Mouse (Mus musculus): ENCODE measurements around the gene Epb41l2. TPM values are rescaled to one million over a fixed set of nuclear protein-coding genes. Genes with fewer than 3 reads are reported as not detected.

Gene Epb41l2
- polyA plus RNA-seq, 1 experiment from 2014 or later, result 79.4 TPM

DNA sequence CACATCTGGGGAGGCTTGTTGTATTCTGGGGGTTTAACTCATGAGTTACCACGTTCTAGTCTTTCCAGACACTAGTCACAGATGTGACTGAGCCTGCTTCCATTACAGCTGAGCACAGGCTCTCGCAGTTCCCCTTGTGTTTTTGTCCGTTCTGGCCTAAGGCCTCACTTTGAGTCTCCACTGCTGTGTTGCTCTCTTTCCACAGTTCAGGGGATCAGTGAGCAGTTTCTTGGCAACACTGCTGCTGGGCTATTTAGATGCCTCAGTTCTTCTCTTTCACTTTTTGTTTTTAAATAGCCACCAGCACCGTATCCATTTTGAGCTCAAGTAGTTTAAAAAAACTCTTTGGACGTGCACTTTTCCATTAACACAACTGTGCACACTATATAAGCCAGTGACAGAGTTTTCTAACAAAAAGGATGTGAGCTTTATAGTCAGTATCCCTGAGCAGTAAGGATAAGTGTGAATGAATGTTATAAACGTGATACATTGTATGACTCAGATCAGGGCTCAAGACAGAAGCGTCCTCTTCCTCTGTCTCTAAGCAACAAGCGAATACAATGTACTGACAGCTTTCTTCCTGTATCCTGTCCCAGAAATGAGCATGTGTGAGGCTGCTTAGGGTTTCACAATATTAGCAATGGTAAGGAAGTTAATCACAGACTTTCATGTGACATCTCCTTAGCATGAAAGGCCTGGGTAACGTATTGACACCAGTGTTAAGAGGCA is 28.1 kb upstream of the Epb41l2 start:
- Histone ChIP-seq H3K27ac (no peak overlapping the region), H3K27me3 (ENCODE audit: low read depth, poor library complexity, severe bottlenecking) (no peaks in the 10 kb centered on the region), H3K36me3 (no peaks in the 10 kb centered on the region), H3K4me1 (no peaks in the 10 kb centered on the region), H3K4me3 (no peak overlapping the region), H3K9me3 (replicated peaks) (no peaks in the 10 kb centered on the region)
- WGBS, result 82% methylated on average over 9 of the region's 9 CpGs
- no peak for DNase-seq (ENCODE audit: low spot score)

DNA sequence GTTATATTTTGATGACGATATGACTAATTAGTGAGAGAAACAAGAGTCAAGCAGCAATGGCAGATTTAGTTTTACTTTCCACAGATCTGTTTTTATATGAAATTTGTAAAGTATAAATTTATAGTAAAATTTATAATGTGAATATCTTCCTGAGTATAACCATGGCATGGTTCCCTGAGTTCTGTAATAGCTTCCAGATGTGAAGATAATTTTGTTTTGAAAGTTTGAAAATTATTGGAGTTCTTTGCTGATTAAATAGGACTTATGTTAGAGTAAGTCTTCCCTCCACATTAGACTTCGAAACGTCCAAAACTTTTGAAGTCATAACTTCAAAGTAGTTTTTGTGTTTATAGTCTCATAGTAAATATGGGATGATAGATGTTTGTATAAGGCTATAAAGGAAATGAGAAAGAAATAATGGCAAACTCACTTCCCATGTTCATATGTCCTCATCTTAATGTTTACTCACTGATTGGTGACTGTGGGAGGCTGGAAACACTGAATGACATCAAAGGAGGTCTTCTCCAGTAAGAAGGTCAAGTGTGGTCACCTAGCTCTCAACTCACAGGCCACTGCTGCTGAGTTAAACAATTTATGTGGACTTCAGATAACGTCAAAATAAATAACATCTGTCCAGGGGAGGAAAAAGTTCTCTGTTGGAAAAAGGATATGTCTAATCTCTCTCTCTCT is 26.1 kb upstream of the Epb41l2 start:
- no peak for DNase-seq (ENCODE audit: low spot score)
- 75% methylated on average over 4 of the region's 4 CpGs for WGBS
- H3K27me3 ChIP-seq (ENCODE audit: low read depth, poor library complexity, severe bottlenecking), result no peaks in the 10 kb centered on the region
- no peak overlapping the region for H3K4me3 ChIP-seq
- no peaks in the 10 kb centered on the region for H3K9me3 ChIP-seq (replicated peaks)
- no peak overlapping the region for H3K27ac ChIP-seq
- H3K36me3 ChIP-seq, result no peaks in the 10 kb centered on the region
- no peaks in the 10 kb centered on the region for H3K4me1 ChIP-seq

DNA sequence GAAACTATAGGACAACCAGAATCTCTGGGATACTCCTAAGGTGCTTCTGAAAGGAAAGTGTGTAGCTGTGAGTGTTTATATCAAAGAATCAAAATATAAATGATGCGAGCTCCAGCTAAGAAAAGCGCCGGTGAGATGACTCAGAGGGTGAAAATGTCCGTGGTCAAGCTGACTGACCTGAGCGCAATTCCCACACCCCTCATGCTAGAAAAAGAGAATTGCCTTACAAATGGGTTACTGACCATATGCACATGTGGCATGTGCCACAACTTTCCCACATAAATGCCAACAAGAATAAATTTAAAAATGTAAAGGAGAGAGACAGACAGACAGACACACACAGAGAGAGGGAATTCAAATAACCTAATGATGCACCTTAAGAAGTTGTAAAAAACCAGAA is 18.9 kb upstream of the Epb41l2 start:
- WGBS, result 93% methylated on average over 5 of the region's 5 CpGs
- no peak for DNase-seq (ENCODE audit: low spot score)
- Histone ChIP-seq H3K4me1 (no peaks in the 10 kb centered on the region), H3K9me3 (replicated peaks) (no peaks in the 10 kb centered on the region), H3K27ac (no peak overlapping the region), H3K4me3 (no peak overlapping the region), H3K36me3 (no peaks in the 10 kb centered on the region), H3K27me3 (ENCODE audit: low read depth, poor library complexity, severe bottlenecking) (no peaks in the 10 kb centered on the region)

DNA sequence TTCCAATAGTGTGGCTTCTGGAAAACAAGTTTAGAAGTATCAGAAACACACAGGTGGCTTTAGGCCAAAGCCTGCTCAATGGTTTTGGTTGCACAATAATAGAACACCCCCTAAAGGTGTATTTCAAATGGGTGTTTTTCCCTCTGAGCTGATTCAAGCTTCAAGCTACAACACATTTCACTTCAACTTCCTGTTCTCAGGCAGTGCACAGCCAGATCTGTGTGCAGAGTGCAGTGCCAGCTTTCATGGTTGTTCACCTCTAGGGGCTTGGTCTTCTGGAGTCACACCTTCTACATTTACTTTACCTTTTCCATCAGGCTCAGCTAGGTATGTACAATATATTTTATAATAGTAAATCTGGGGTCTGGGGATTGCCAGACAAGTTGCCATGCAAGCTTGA is 16.8 kb upstream of the Epb41l2 start:
- Histone ChIP-seq H3K36me3 (no peaks in the 10 kb centered on the region), H3K27ac (no peak overlapping the region), H3K4me1 (no peaks in the 10 kb centered on the region), H3K27me3 (ENCODE audit: low read depth, poor library complexity, severe bottlenecking) (no peaks in the 10 kb centered on the region), H3K9me3 (replicated peaks) (no peaks in the 10 kb centered on the region), H3K4me3 (no peak overlapping the region)
- no peak for DNase-seq (ENCODE audit: low spot score)

DNA sequence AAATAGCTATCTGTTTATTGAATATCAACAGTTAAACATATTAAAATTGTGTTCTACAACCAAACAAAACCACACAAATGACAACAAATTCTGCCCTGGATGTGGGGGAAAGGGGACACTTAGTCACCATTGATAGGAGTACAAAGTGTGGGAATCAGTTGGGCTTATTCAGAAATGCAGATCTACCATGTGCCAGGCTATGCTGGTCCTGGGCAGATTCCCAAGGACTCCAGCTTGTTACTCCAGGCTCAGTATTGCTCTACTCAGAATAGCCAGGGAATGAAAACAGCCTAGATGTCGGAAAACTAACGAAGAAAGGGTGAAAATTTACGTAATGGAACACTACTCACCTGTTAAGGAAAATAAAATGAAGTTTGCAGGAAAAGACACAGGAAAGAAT is 5.7 kb upstream of the Epb41l2 start:
- H3K36me3 ChIP-seq, result no peaks in the 10 kb centered on the region
- 97% methylated on average over 3 of the region's 3 CpGs for WGBS
- H3K27me3 ChIP-seq (ENCODE audit: low read depth, poor library complexity, severe bottlenecking), result no peaks in the 10 kb centered on the region
- DNase-seq (ENCODE audit: low spot score), result no peak
- no peak overlapping the region for H3K4me3 ChIP-seq
- H3K27ac ChIP-seq, result no peak overlapping the region
- H3K9me3 ChIP-seq (replicated peaks), result no peaks in the 10 kb centered on the region
- H3K4me1 ChIP-seq, result peaks cover 20% of the 10 kb centered on the region

DNA sequence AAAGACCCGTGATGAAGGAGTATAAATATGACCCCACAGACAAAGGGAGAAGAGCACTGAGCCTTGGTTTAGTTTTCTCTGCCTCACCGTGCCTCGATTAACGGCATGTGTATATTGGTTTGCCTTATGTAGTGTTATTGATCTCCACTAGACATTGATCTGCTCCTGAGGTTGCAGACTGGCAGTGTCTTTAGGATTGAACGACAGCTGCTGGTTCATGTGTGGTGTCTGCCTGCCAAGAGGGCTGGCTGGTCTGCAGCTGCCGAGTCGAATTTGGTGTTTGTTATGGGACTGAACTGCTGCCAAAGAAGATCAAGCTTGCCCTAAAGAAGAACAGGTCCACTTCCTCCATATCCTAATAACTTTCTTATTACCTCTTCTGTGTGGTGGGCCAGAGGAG is 5.2 kb upstream of the Epb41l2 start:
- Histone ChIP-seq H3K9me3 (replicated peaks) (no peaks in the 10 kb centered on the region), H3K4me1 (peaks cover 24% of the 10 kb centered on the region), H3K36me3 (no peaks in the 10 kb centered on the region), H3K27ac (no peak overlapping the region), H3K4me3 (no peak overlapping the region), H3K27me3 (ENCODE audit: low read depth, poor library complexity, severe bottlenecking) (no peaks in the 10 kb centered on the region)
- no peak for DNase-seq (ENCODE audit: low spot score)
- 94% methylated on average over 7 of the region's 7 CpGs for WGBS

DNA sequence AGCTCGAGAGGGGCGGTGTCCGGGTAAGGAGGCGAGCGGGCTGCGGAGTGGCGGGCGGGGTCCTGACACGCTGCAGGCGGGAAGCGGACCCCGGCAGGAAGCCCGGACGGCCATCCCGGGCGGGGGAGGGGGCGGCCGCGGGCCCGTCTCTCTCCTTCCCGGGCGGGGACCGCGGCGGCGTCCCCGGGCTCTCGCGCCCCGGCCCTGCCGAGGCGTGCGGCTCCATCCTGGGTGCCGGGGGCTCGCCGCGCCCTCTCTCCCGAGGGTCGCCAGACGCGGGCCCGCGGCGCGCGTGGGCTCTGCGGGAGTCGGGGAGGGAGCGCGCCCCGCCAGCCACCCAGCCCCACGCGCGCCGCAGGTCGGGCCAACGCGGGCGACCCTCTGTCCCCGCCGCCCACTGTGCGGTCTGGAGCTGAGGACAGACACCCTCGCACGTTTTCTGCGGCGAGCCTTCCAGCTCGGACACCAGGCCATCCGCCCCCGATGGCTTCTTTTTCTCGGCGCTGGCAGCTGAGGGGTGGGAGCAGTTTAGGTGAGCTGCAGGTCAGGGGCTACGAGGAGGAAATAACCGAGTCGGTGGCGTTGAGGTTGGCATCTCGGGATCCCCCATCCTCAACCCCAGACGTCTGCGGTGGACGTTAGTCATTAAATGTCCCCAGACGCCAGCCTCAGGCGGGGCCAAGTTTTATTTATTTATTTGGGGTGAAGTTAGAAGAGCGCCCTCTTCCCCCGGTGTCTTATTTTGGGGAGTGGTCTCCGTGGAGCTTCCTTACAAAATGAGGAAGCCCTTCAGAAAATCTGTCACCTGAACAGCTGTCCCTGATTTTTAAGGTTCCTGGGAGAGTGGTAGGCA is 587 bp downstream of the Epb41l2 start:
- under 1% methylated on average over 70 of the region's 84 CpGs for WGBS
- Histone ChIP-seq H3K4me3 (peak overlapping the region; percentile 72), H3K4me1 (peaks cover 56% of the 10 kb centered on the region), H3K9me3 (replicated peaks) (no peaks in the 10 kb centered on the region), H3K27ac (peak overlapping the region; percentile 96), H3K27me3 (ENCODE audit: low read depth, poor library complexity, severe bottlenecking) (no peaks in the 10 kb centered on the region), H3K36me3 (no peaks in the 10 kb centered on the region)
- peak; percentile 63 for DNase-seq (ENCODE audit: low spot score)

DNA sequence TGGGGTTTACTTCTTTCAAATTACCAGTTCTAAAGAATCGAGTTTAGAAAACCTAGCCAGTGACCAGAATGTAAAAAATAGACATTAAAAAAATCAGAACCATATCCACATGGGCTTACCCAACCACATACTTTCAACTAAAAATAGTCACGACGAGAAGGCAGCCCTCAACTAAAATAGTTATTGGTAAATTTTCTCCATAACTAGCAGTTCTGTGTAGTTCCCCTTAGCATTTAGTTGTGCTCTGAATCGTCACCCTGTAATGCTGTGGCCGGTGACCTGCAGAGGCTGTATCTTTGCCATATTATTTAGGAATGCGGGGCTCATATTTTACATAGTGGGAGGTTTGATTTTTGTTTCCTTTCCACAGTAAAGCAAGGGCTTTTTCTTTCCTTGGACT is 2.6 kb downstream of the Epb41l2 start:
- Histone ChIP-seq H3K9me3 (replicated peaks) (no peaks in the 10 kb centered on the region), H3K4me3 (no peak overlapping the region), H3K27ac (no peak overlapping the region), H3K36me3 (no peaks in the 10 kb centered on the region), H3K27me3 (ENCODE audit: low read depth, poor library complexity, severe bottlenecking) (no peaks in the 10 kb centered on the region), H3K4me1 (peaks cover 64% of the 10 kb centered on the region)
- no peak for DNase-seq (ENCODE audit: low spot score)
- WGBS, result 80% methylated on average over 6 of the region's 6 CpGs

DNA sequence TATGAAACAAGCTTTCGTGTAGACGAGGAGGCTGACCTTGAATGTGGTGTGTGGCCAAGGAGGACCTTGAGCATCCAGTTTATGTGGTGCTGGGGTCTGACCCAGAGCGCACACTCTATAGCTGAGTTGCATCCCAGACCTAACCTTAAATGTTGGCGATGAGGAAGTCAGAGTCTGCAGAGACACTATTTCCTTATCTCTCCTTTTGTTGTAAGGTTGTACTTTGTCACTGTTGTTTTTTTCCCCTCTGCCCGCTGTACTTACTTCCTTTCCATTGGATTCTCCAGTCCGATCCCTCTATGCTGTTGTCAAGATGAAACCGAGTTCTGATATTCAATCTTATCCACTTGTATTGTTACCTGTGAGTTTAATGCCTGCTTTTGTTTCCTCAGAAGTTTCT is 5.6 kb downstream of the Epb41l2 start:
- no peak overlapping the region for H3K4me3 ChIP-seq
- WGBS, result 90% methylated on average over 7 of the region's 7 CpGs
- no peaks in the 10 kb centered on the region for H3K27me3 ChIP-seq (ENCODE audit: low read depth, poor library complexity, severe bottlenecking)
- DNase-seq (ENCODE audit: low spot score), result no peak
- peaks cover 73% of the 10 kb centered on the region for H3K4me1 ChIP-seq
- no peak overlapping the region for H3K27ac ChIP-seq
- H3K9me3 ChIP-seq (replicated peaks), result no peaks in the 10 kb centered on the region
- no peaks in the 10 kb centered on the region for H3K36me3 ChIP-seq

DNA sequence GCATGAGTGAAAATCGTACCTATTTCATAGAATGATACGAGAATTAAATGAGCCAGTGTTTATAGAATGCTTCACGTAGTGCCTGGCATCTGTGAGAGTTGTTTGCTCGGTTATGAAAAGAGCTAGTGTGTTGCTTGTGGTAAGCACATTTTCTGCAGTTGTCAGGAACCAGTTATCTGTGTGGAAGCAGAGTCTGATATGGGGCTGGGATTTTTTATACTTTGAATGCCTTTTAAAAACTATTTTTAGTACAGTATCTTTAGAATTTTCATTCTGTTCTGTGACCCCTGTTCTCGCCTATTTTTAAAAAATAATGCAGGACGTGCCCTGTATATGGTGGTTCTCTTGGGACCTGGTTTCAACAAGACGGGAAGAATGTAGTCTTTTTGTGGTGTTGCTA is 6.1 kb downstream of the Epb41l2 start:
- H3K4me3 ChIP-seq, result no peak overlapping the region
- 89% methylated on average over 7 of the region's 7 CpGs for WGBS
- no peak for DNase-seq (ENCODE audit: low spot score)
- no peaks in the 10 kb centered on the region for H3K9me3 ChIP-seq (replicated peaks)
- no peaks in the 10 kb centered on the region for H3K36me3 ChIP-seq
- H3K27me3 ChIP-seq (ENCODE audit: low read depth, poor library complexity, severe bottlenecking), result no peaks in the 10 kb centered on the region
- peaks cover 74% of the 10 kb centered on the region for H3K4me1 ChIP-seq
- H3K27ac ChIP-seq, result no peak overlapping the region

DNA sequence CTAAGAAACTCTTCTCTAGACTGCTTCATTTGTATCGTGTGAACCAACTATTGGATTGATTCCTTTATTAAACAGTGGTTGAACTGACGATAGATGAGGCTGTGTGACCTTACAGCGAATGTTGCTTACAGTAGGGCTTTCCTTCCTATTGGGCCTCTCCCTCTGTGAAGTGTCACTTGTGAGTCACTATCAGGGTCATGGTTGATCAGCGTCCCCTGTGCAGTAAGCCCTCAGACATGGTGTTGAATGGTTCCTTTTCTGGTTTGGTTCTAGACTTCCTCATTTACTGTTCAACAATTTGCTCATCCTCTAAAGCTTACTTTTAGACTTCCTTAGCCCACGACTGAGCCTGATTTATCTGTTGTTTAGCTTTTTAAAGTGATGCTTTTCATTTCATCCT is 7.1 kb downstream of the Epb41l2 start:
- WGBS, result 80% methylated on average over 5 of the region's 5 CpGs
- Histone ChIP-seq H3K4me1 (peaks cover 74% of the 10 kb centered on the region), H3K27ac (no peak overlapping the region), H3K4me3 (no peak overlapping the region), H3K9me3 (replicated peaks) (no peaks in the 10 kb centered on the region), H3K36me3 (no peaks in the 10 kb centered on the region), H3K27me3 (ENCODE audit: low read depth, poor library complexity, severe bottlenecking) (no peaks in the 10 kb centered on the region)
- DNase-seq (ENCODE audit: low spot score), result no peak

DNA sequence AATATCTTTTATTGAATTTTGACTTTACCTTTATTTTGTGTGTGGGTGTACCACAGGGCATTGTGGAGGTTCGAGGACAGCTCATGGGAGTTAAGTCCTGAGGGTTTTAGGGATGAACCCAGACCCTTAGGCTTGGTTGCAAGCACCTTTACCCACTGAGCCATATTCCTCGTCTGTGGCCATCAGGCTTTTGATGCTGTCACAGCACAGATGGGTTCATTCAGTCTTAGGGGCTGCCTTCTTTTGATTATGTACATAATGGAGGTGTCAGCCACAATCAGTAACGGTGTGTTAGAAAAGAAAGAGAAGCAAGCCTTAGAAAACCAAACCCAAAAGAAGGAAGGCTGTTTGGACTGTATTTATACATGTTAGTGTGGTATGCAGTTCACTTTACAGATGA is 9.3 kb downstream of the Epb41l2 start:
- no peak for DNase-seq (ENCODE audit: low spot score)
- Histone ChIP-seq H3K4me1 (peaks cover 83% of the 10 kb centered on the region), H3K27me3 (ENCODE audit: low read depth, poor library complexity, severe bottlenecking) (no peaks in the 10 kb centered on the region), H3K27ac (no peak overlapping the region), H3K4me3 (no peak overlapping the region), H3K9me3 (replicated peaks) (no peaks in the 10 kb centered on the region), H3K36me3 (no peaks in the 10 kb centered on the region)
- WGBS, result 67% methylated on average over 3 of the region's 3 CpGs

DNA sequence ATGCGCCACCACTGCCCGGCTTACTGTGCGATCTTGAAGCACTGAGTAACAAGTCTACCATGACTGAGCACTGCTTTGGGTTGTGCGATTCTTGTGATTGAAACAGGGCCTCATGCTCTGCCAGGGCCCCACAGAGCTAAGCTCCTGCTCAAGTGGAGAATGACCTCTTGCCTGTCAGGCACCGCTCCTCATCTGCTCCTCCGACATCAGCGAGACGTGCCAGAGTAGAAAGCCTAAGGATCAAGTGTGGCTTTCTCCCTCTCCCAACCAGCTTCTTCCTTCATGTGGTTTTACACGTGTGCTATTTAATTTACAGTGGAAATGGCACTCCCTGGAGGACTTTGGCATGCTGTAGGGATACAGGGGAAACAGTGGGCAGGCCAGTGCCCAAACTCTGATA is 10.1 kb downstream of the Epb41l2 start:
- Histone ChIP-seq H3K9me3 (replicated peaks) (no peaks in the 10 kb centered on the region), H3K27ac (peak overlapping the region; percentile 44; the same call in 1 of the 2 replicates), H3K27me3 (ENCODE audit: low read depth, poor library complexity, severe bottlenecking) (no peaks in the 10 kb centered on the region), H3K4me3 (no peak overlapping the region), H3K4me1 (peaks cover 91% of the 10 kb centered on the region), H3K36me3 (no peaks in the 10 kb centered on the region)
- no peak for DNase-seq (ENCODE audit: low spot score)
- 89% methylated on average over 9 of the region's 9 CpGs for WGBS
